Mouse (Mus musculus) spleen, adult 12 weeks (tissue): ENCODE results near the gene Rangap1.
"Not testable (repeated sequence)": the region's sequence is repeated elsewhere in the genome, so short reads cannot be mapped to it uniquely, and the experiment has no call there.

ENCODE experiments used
- DNase-seq: peaks from one replicate; pipeline ENCODE4 v3.0.0; 2022; ENCODE audit warnings: low spot score

Gene Rangap1

DNA sequence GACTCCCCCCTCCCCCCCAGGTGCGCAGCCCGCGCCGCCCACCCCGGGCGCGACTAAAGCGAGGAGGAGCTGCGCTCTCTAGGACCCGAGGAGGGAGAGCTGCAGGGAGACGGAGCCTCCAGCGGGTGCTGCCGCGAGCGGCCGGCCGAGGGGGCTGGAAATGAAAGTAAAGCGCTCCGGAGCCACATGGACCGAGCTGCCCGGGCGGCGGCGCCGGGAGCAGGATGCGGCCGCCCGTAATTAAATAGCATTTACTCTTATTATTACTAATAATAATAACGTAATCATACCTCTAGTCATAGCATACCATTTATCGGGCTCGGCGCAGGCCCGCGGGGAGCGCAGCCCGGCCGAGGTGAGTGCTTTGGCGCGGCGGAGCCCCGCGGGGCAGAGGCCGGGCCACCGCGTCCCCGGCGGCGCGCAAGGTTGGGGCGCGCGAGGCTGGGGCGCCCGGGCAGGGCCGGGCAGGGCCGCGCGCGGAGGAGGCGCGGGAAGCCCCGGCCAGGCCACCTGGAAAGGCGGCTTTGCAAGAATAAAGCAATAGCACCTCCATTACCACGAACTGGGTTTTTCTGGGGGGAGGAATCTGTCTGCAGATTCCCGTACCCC is at the start of gene Rangap1, which contains the start of gene Zc3h7b:
Gene Rangap1 (minus strand): TSS at position 539 of the 609 bp plus-strand sequence.
Gene Zc3h7b (plus strand): TSS at position 66 of the 609 bp plus-strand sequence.
- DNase-seq, result peak; percentile 42

DNA sequence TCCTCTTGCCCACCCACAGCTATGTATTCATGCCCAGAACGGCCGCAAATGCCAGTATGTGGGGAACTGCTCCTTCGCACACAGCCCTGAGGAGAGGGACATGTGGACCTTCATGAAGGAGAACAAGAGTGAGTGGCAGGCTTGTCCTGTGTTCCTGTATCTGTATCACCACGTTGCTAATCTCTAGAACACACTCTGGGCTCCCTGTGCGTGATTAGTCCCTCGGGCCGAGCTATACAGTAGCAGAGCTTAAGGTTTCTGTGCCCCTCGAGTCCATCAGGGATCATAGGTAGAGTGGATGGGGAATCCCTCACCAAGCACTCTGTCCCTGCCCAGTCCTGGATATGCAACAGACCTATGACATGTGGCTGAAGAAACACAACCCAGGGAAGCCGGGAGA is 47.1 kb upstream of the Rangap1 start:
- no peak for DNase-seq

DNA sequence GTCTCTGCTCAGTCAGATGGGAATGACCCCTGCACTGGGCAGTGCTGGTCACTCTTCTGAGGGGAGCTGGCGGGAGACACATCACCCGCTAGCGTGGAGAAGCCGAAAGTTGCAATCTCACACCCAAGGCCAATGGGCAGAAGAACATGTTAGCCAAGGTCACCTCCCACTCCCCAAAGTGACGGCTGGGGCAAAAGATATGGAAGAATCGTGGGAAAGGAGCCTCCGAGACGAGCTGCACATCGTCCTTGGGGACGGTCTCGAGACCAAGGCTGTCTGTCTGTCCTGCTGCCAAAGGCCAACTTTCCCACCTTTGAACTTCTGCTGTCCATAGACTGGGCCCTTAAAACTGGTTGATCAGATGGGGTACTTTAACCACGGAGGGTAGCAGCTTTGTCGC is 42.2 kb upstream of the Rangap1 start:
- no peak for DNase-seq

DNA sequence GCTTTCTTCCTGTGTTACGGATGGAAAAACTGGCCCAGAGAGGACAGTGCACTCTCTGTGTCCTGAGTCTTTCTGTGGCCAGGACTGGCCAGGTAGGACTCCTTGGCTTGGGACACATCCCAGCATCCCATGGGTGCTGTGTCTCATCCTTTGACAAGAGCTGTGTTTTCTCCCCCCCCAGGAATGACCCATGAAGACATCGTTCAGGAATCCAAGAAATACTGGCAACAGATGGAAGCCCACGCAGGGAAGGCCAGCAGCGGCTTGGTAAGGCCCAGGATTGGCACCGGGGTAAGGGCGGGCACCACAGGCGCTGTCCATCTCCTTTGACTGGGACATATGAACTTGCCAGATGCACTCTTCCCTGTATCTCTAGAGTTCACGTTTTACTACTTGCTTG is 40.4 kb upstream of the Rangap1 start:
- no peak for DNase-seq

DNA sequence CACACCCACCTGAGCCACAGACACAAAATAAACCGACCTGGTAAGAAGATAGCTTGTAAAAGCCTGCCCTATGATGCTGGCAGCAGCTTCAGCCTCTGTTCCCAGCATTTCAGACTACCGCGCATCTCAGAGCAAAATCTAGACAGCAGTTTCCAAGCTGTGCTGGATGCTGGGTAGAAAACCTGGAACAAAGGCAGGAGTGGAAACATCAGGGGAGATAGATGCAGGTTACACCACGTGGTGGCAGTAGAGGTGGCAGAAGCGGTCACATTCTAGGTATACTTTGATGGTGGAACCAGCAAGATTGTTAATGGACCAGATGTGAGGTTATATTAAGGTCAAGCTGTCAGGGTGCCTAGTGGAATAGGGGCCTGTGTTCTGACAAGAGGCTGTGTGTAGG is 39.4 kb upstream of the Rangap1 start:
- DNase-seq, result no peak

DNA sequence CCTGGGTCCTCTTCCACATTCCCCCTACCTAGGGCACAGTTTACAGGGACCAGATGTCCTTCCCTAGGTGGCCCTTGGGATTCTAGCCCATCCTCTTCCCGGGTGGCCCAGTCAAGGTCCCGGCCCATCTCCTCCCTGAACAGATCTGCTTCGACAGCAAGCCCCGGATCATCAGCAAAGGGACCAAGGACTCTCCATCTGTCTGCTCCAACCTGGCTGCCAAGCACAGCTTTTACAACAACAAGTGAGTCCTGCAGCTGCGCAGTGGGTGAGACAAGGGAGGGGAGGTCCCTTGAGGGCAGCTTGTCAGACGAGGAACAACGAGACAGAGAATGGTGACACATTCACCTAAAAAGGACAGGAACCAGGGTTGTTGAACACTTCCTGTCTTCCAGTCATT is 36.5 kb upstream of the Rangap1 start:
- DNase-seq, result no peak

DNA sequence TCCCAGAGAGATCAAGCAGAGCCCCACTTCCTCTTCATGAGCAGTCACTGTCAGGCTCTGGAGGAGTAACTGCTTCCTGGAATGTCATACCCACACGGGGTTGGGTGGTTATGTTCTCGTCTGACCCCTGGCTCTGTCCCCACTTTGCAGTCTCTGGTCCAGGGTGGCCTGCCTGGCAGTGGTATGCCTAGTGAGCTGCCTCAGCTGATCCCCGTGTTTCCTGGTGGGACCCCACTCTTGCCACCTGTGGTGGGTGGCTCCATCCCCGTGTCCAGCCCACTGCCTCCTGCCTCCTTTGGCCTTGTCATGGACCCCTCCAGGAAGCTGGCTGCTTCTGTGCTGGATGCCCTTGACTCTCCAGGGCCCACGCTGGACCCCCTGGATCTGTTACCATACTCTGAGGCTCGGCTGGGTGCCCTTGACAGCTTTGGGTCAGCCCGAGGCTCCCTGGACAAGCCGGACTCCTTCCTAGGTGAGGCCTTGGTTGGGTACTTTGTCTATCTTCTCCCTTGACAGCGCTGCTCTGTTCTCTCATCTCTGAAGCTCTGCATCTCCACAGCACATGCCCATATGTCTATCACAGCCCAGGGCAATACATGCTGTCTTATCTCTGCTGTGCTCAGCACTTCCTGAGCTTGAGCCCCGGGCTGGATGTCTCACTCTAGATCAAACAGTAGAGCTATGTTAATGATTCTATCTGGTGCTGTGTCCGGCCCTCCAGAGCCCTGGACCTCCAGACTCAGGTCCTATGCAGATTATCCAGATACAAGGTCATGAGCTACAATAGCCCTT is 31.5 kb upstream of the Rangap1 start:
- DNase-seq, result no peak

DNA sequence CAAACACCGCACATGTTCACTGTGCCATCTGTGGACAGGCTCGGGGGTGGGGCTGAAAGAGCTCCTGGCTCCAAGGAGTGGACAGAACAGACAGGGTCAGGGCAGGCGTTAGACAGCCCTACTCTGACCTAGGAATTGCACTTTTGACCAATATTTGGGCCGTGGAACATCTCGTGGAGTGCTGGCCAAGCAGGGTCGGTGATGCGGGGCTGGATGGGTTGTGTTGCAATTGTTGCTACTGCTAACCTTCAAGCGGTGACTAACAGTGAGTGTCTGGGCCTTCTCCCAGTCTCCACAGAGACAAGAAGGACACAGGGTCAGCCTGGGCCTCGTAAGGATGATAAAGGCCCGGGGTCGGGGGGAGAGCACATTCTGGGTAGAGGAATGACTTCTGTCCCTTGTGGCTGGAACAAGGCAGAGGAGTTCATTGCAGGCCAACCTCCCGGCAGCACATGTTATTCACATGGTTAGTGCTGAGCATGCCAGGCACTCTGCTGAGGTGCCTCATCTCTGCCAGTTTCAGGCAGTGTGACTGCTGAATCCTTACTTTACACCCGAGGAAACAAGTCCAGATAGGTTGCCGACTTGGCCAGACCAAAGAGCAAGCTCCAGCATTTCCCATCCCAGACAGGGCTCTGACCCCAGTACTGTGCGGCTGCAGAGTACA is 29.3 kb upstream of the Rangap1 start:
- DNase-seq, result no peak

DNA sequence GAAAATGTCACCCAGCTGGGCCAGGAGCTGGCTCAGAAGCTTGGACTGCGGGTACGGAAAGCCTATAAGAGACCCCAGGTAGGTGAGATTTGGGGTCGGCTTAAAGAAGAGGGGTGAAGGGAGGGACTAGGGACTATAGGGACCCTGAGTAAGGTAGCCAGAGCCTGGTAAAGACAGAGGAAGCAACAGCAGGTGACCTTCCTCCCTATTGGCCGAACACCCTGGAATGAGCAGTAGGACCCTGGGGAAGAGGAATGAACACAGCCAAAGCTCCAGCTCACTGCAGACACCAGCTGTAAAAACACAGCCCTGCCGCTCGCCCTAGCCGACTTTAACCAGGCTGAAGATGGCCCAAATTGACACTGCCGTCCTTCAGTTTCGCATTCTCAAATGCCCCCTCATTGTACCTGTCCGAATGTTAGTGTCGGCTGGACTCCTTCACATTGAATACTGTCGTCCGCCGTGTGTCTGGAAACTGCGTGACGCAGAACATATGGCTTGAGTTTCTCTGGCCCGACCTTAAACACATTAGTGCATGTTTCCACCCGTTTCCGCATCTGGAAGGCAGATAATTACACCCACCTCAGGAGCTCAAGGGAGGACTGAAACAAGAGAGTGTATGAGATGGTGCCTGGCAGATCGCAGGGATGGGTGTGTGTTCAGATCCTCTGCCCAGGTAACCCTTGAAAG is 27.2 kb upstream of the Rangap1 start:
- no peak for DNase-seq

DNA sequence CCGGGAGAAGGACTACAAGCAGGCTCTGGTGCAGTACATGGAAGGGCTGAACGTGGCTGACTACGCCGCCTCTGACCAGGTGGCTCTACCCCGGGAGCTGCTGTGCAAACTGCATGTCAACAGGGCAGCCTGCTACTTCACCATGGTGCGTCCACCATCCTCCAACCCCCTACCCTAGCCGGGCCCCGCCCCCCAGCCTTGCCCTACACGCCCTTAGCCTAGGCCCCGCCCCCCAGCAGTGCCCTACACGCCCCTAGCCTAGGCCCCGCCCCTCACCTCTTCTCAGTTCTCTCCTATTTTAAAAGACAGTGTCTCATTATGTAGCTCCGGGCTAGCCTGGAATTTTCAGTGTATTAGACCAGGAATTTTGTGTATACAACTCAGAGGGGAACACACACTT is 23.7 kb upstream of the Rangap1 start:
- no peak for DNase-seq

DNA sequence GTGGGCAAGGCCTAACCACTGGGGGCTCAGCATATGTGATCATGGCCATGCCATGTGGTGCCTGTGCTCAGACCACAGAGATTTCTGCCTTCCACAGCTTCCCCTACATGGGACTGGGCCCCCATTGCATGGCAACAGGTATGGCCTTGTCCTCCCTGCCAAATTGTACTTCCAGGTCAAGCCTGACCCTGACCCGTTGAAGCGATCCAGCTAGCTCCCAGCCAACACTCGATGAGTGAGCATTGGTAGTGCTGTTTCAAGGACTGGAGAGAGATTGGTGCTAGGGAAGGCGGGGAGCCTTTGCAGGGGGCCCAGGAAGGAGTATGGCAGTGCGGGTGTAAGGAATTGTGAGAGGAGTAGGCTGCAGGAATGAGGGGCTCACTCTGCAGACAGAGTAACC is 21.1 kb upstream of the Rangap1 start:
- DNase-seq, result no peak

DNA sequence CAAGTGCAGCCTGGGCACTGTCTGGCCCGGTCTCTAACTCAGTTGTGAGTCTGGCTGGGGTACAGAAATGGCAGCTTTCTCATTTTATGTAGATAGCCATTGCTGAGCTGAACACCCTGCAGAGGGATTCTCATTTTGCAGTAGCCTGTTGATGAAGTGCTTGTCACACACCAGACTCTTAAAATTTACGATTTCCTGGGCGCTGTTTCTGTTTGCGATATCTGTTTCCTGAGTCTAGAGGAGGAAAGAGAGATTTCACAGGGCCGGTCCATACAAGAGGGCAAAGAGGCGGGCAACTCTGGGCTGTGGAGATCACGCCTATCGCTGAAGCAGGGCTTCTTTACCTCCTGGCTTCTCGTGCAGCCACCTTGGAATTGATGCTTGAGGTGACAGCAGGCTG is 20.3 kb upstream of the Rangap1 start:
- DNase-seq, result no peak

DNA sequence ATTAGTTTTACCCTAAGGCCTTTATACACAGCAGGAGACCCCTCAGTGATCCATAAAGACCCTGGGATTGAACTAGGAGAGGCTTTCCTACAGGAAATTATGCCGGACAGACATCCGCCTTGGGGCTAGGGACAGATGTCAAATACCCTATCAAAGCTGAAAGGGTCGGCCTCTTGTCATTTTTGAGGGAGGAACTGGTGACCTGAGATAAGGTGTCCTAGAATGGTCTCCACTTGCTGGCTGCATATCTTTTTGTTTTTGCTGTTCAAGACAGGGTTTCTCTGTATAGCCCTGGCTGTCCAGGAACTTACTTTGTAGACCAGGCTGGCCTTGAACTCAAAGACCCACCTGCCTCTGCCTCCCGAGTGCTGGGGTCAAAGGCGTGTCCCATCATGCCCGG is 19.2 kb upstream of the Rangap1 start:
- no peak for DNase-seq

DNA sequence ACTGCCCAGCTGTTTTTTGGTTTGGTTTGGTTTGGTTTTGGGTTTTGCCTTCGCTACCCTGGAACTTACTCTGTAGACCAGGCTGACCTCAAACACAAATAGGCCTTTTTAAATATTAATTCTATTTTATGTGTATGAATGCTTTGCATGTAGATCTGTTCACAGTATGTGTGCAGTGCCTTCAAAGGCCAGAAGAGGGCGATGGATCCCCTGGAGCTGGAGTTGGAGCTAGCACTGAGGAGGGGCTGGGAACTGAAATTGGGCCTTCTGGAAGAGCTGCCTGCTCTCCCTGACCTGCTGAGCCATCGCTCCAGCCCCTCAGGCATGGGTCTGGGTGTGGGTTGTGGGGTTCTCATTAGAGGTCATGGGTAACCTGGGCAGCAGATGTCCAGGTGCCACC is 16.6 kb upstream of the Rangap1 start:
- DNase-seq, result no peak

DNA sequence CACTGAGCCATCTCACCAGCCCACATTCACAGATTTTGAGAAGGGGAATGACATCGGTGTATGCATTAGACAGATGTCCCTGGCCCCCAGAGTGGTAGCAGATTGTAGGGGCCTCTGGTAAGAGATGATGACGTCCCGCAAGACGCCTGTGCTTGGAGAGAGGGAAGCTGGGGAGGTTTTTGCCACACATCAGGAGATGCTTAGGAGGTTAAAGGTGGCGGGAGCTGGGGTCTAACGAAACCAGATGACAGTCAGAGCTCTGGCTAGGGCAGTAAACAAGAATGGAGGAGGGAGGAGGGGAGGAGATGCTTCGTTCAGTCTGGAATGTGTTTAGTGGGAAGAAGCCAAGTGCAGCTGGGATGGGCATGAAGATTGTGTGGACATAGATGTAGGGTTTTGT is 16.1 kb upstream of the Rangap1 start:
- DNase-seq, result no peak

DNA sequence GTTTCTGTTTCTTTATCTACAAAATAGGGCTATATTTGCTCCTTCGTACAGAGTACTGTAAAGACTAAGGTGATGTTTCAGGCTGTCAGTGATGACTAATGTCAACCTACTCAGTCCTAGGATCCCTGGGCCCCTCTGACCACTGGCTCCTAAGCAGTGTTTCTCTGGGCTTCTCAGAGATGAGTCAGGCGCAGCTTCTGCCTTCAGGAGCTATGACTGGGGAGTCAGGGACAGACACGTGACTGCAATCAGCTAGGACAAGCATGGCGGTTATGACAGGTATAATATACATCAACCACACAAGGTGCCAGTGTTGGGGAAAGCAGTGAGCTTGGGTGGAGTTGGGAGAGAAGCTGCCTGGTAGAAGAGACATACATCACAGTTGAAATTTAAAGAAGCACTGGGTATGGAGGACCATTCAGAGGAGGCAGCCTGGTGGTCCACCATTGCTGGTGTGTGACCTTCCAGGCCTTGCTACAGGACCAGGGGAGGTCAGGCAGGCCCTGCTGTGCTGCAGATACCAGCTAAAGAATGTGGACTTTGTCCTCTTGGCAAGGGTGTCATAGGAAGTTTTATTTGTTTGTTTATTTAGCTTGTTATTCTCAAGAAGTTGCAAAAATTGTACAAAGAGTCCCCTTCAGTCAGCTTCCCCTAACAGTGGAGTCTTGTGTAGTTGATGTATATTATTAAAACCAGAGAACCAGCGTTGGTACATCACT is 15.2 kb upstream of the Rangap1 start:
- no peak for DNase-seq

DNA sequence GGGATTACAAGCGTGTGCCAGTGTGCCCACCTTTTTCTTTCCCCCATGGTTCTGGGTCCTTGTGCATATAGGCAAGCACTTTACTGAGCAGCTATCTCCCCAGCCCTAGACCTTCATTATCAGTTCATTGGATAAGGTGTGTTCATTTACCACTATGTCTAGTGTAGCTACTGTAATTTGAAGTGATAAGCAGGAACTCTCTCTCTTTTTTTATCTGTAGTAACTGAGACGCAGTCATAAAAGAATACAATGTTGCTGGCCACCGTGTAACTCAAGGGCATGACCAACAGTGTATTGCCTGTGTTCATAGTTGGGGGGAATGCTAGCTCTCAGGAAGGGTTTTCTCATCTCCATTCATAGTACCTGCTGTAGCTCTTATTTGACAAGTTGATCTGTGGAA is 14.2 kb upstream of the Rangap1 start:
- DNase-seq, result no peak

DNA sequence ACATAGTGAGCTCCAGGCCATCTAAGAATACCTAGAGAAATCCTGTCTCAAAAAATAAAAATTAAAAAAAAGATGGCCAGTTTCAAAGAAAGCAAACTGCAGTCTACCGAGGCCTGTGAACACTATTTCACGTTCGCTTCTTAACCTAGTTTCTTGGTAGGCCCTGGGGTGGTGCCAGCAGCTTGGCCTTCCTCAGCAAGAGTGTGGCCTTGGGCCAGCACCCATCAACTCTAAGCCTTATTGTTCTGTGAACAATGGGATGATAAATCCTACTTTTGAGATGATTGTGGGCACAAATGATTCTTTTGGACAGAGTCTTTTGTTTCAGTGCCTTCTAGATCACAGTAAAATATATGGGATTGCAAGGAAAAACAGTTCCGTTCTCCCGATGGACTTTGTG is 13.4 kb upstream of the Rangap1 start:
- no peak for DNase-seq

DNA sequence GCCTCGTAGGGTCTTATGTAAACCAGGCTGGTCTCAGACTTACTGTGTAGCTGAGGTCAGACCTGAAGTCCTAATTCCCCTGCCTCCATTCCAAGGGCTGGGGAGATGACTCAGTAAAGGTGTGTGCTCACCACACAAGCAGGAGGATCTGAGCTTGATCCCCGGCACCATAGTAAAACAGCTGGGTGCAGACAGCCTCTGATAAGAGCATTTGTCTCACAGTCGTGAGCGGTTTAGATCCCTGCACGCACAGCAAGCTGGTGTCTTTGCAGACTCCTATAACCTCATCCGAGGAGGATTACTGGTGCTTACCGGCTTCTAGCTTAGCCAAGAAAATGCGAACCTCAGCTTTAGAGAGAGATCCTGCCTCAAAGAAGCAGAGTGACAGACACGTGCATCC is 8.3 kb upstream of the Rangap1 start:
- DNase-seq, result no peak

DNA sequence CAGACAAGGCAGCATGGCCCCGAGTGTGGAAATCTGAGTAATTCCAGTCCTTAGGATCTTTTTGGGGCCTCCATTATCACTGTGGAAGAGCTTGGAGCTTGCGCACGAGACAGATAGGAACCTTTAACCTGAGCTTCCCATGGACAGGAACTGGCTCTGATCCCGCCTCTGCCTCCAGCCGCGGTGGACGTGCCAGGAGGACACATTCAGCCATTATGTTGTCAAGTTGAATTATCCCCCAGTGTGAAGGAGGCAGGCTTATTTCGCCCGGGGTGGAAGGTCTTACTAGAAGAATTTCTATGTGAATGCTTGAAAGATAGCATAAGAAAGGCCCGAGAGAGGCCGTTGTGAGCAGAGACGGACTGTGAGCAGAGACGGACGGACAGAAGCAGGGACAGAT is 4.4 kb upstream of the Rangap1 start:
- DNase-seq, result no peak

DNA sequence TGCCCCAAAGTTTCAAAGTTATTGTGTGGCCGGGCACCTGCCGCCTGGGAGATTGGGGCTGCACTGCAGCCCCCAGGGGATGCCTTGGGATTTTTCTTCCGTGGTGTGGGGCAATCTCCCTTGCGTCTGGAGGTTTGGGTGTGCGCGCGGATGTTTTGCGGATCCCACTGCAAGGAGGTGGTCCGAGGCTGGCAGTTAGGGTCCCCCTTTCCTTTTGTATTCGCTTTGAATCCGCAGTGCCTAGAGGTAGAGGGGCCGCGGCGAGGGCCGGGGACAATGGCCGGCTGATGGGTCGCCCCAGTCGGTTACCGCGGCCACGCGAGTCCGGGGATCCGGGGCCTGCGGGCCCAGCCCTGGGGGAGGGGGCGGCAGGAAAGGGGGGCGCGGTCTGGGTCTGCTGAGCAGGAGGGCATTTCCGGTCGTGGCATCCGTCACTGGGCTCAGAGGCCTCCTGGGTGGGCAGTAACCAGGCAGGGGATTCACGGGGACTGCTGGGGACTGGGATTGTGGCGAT is 328 bp upstream of the Rangap1 start:
- no peak for DNase-seq

DNA sequence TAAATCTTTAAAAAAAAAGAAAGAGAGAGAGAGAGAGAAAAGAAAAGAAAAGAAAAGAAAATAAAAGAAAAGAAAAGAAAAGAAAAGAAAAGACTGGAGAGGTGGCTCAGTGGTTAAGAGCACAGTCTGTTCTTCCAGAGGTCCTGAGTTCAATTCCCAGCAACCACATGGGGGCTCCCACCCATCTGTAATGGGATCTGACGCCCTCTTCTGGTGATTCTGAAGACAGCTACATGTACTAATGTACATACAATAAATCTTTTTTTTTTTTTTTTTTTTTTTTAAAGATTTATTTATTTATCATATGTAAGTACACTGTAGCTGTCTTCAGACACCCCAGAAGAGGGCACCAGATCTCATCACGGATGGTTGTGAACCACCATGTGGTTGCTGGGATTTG is 3.0 kb downstream of the Rangap1 start:
- not testable (repeated sequence) for DNase-seq
